Mouse (Mus musculus) stomach, embryonic 16.5 days (tissue): Measurements from ENCODE around the gene 2610318N02Rik. TPM values are rescaled to one million over a fixed set of nuclear protein-coding genes. Genes with fewer than 3 reads are reported as not detected.

Experiments used
- ATAC-seq: fragments of 200-750 bp; cut with Nextera tagmentation; 2 replicates; pipeline ENCODE4 v1.8.0; 2017; ENCODE audit warnings: moderate number of reproducible peaks, moderate TSS enrichment; ENCODE audit not compliant: insufficient read depth, low FRiP score
- H3K27ac ChIP-seq: fragments of 300-500 bp; sonication (generic); 2 replicates; pipeline ENCODE4 v1.5.1; 2014; ENCODE audit warnings: low read length
- H3K27me3 ChIP-seq: fragments of 300-500 bp; sonication (generic); 2 replicates; pipeline ENCODE4 v1.6.1; 2014; ENCODE audit warnings: low read length, control low read depth, mixed read lengths; ENCODE audit not compliant: control insufficient read depth, insufficient read depth
- H3K36me3 ChIP-seq: fragments of 300-500 bp; sonication (generic); 2 replicates; pipeline ENCODE4 v1.6.1; 2014; ENCODE audit warnings: low read length; ENCODE audit not compliant: control insufficient read depth, insufficient read depth
- H3K4me1 ChIP-seq: fragments of 300-500 bp; sonication (generic); 2 replicates; pipeline ENCODE4 v1.6.1; 2014; ENCODE audit warnings: low read length, control low read depth, mixed read lengths; ENCODE audit not compliant: control insufficient read depth, insufficient read depth
- H3K4me2 ChIP-seq: fragments of 300-500 bp; sonication (generic); 2 replicates; pipeline ENCODE4 v1.6.1; 2014; ENCODE audit warnings: low read depth, low read length, mixed read lengths
- H3K4me3 ChIP-seq: fragments of 300-500 bp; sonication (generic); replicated peaks from 2 replicates; pipeline ENCODE4 v1.5.1; 2014; ENCODE audit warnings: mild to moderate bottlenecking, low read length
- H3K9ac ChIP-seq: fragments of 300-500 bp; sonication (generic); 2 replicates; pipeline ENCODE4 v1.6.1; 2014; ENCODE audit warnings: low read length
- H3K9me3 ChIP-seq: fragments of 300-500 bp; sonication (generic); replicated peaks from 2 replicates; pipeline ENCODE4 v1.6.1; 2016; ENCODE audit warnings: low read length, control low read depth; ENCODE audit not compliant: control insufficient read depth
- WGBS: fragments of 180-500 bp; shearing (Covaris S2); extraction: QIAGEN DNeasy Blood & Tissue Kit; methylation state at CpG from one replicate; pipeline ENCODE4 v1.1.7; 2014; 5-methylcytosine and 5-hydroxymethylcytosine counted together
- polyA plus RNA-seq: library from polyadenylated mRNA; unstranded; fragments of >200 nt; fragmentation: Nextera tagmentation; extraction: Ambion mirVana; gene quantifications from 2 replicates; pipeline ENCODE4 v1.2.1, GENCODE M21; 2015

2610318N02Rik gene
- polyA plus RNA-seq, 1 experiment from 2014 or later = 21.3 TPM

DNA sequence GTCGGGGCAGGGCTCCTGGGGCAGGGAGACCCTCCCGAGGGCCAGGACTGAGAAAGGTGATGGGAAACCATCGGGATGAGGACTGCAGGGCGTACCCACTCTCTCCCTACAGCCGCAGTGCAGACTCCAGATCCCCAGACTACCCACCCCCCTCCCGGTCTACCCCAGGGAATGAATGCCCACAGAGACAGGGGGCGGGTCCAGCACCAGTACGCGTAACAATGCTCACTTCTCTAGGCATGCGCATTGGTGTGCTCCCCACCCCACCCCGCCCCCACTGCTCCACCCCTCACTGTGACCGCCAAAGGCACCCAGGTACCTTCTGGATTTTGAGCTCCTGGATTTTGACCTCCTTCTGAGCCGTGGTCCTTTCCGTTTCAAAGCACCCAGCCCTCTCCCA is 3.4 kb downstream of the 2610318N02Rik start:
- no peaks in the 10 kb centered on the region for H3K27me3 ChIP-seq
- H3K9me3 ChIP-seq = no peaks in the 10 kb centered on the region
- no peak overlapping the region for H3K9ac ChIP-seq
- ATAC-seq = no peak
- peaks cover 16% of the 10 kb centered on the region for H3K4me1 ChIP-seq
- H3K36me3 ChIP-seq = no peaks in the 10 kb centered on the region
- H3K4me2 ChIP-seq = no peak overlapping the region
- no peak overlapping the region for H3K4me3 ChIP-seq
- 71% methylated on average over 14 of the region's 14 CpGs for WGBS
- H3K27ac ChIP-seq = no peak overlapping the region

GRCm38 (mm10) chr16:17117309-17117799 is 7.6 kb downstream of the 2610318N02Rik start:
- no peaks in the 10 kb centered on the region for H3K36me3 ChIP-seq

DNA sequence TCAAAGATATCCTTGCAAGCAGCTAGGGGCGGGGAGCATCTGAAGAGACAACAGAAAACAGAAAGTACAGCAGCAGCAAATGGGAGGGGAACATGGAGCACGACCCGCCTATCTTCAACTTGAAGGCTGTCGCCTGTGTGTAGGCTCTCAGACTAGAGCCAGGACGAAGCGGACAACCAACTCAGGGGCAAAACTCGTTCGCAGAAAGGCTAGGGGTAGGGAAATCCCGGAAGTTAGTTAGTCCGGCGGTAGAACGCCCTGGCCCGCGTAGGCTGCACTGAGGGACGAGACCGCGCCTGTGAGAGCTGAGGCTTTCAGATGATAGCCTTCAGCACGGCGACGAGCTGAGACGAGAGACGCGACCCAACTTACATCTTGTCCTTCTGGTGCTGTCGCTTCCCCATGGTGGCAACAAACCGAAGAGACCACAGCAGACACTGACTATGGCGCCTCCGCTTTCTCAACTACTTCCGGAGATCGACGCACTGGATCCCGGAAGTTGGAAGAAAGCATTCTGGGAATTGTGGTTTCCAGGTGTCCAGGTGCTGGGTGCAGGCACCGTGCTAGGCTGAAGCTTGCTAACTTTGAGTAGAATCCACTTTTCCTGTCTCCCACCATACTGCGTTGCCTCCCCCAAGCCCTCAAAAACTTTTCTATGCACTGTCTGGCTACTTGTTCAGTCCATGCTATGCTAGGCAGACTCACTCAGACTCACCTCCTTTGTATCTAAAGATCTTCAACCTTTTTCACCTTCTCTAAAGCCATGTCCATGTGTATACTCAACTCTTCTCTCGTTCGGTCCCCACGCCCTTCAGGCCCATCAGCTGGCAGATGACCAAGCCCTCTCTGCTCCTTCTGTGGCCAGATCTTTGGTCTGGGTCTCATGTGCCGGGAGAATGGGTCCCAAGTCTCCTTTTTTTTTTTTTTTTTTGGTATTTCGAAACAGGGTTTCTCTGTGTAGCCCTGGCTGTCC is 13.9 kb downstream of the 2610318N02Rik start, which contains the start of gene Ppil2:
Gene Ppil2, minus strand, starts transcription at position 487 of the 973 bp plus-strand sequence.
- Histone ChIP-seq H3K9ac (peak within 1 kb of the TSS; percentile 87), H3K36me3 (no peaks in the 10 kb centered on the region; the same call in 1 of the 2 replicates), H3K9me3 (no peaks in the 10 kb centered on the region), H3K4me3 (peak within 1 kb of the TSS; percentile 92), H3K27me3 (no peaks in the 10 kb centered on the region), H3K4me1 (peaks cover 7% of the 10 kb centered on the region), H3K27ac (peak within 1 kb of the TSS; percentile 78), H3K4me2 (peak within 1 kb of the TSS; percentile 76)
- 7% methylated on average over 38 of the region's 38 CpGs for WGBS
- ATAC-seq = peak; percentile 80

More at GRCm38 (mm10) chr16:17117309-17117799, 7.6 kb downstream of the 2610318N02Rik start:
- 86% methylated on average over 5 of the region's 5 CpGs for WGBS
- H3K4me2 ChIP-seq = no peak overlapping the region
- H3K4me1 ChIP-seq = no peaks in the 10 kb centered on the region
- H3K9ac ChIP-seq = no peak overlapping the region
- H3K4me3 ChIP-seq = no peak overlapping the region
- H3K27ac ChIP-seq = no peak overlapping the region
- ATAC-seq = no peak
- H3K27me3 ChIP-seq = no peaks in the 10 kb centered on the region
- no peaks in the 10 kb centered on the region for H3K9me3 ChIP-seq

- ATAC-seq = peak; percentile 40; the same call in 1 of the 2 replicates
- Histone ChIP-seq H3K9ac (no peak overlapping the region), H3K27ac (no peak overlapping the region), H3K27me3 (no peaks in the 10 kb centered on the region), H3K36me3 (no peaks in the 10 kb centered on the region; the same call in 1 of the 2 replicates), H3K4me1 (no peaks in the 10 kb centered on the region), H3K9me3 (no peaks in the 10 kb centered on the region), H3K4me2 (no peak overlapping the region), H3K4me3 (no peak overlapping the region)
- WGBS = 65% methylated on average over 4 of the region's 4 CpGs
These were observed 20.4 kb downstream of the 2610318N02Rik start for GRCm38 (mm10) chr16:17104600-17104999.

GRCm38 (mm10) chr16:17102630-17103220 is 22.2 kb downstream of the 2610318N02Rik start:
- no peak overlapping the region for H3K4me2 ChIP-seq
- H3K4me3 ChIP-seq = no peak overlapping the region
- no peaks in the 10 kb centered on the region for H3K9me3 ChIP-seq
- H3K27me3 ChIP-seq = no peaks in the 10 kb centered on the region
- no peak overlapping the region for H3K27ac ChIP-seq
- no peaks in the 10 kb centered on the region for H3K4me1 ChIP-seq
- 64% methylated on average over 7 of the region's 7 CpGs for WGBS
- no peaks in the 10 kb centered on the region; the same call in 1 of the 2 replicates for H3K36me3 ChIP-seq
- no peak for ATAC-seq
- no peak overlapping the region for H3K9ac ChIP-seq

DNA sequence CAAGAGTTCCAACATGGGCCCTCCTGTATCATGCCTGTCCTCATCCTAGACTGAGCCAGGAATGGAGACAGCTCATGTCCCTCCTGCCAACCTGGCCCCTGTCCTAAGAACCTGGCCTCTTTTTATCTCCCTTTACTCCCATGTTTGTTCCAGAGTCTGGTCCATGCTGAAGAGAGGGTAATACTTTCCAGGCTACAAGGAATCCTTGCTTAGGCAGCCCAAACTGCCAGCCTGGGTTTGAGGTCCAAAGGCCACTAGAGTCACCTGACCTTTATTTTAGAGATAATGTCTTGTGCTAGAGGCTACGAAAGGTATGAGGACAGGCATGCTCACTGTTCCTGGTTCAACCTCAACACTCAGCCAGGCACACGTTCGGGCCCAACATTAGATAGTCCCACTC is 28.0 kb downstream of the 2610318N02Rik start:
- Histone ChIP-seq H3K36me3 (peaks cover 13% of the 10 kb centered on the region), H3K27ac (no peak overlapping the region)

GRCm38 (mm10) chr16:17088346-17088745 is 36.6 kb downstream of the 2610318N02Rik start:
- Histone ChIP-seq H3K9me3 (no peaks in the 10 kb centered on the region), H3K36me3 (peaks cover 32% of the 10 kb centered on the region), H3K27ac (no peak overlapping the region), H3K4me3 (no peak overlapping the region), H3K4me2 (no peak overlapping the region), H3K27me3 (no peaks in the 10 kb centered on the region), H3K9ac (no peak overlapping the region), H3K4me1 (no peaks in the 10 kb centered on the region)
- no peak for ATAC-seq
- 69% methylated on average over 3 of the region's 3 CpGs for WGBS

More for the DNA sequence above, 28.0 kb downstream of the 2610318N02Rik start:
- WGBS = 81% methylated on average over 3 of the region's 3 CpGs
- Histone ChIP-seq H3K4me1 (no peaks in the 10 kb centered on the region), H3K4me2 (no peak overlapping the region), H3K9ac (no peak overlapping the region), H3K9me3 (no peaks in the 10 kb centered on the region), H3K4me3 (no peak overlapping the region), H3K27me3 (no peaks in the 10 kb centered on the region)
- 0 out of 2 replicates have a peak, but pooled peaks have one; percentile 38 for ATAC-seq

GRCm38 (mm10) chr16:17086669-17087193 is 38.2 kb downstream of the 2610318N02Rik start:
- peaks cover 35% of the 10 kb centered on the region for H3K36me3 ChIP-seq
- WGBS = 74% methylated on average over 13 of the region's 13 CpGs
- H3K9me3 ChIP-seq = no peaks in the 10 kb centered on the region
- no peak overlapping the region for H3K4me3 ChIP-seq
- no peaks in the 10 kb centered on the region for H3K27me3 ChIP-seq
- H3K4me2 ChIP-seq = no peak overlapping the region
- H3K4me1 ChIP-seq = no peaks in the 10 kb centered on the region
- H3K9ac ChIP-seq = no peak overlapping the region
- no peak overlapping the region for H3K27ac ChIP-seq
- no peak for ATAC-seq
